Mouse (Mus musculus): Measurements from ENCODE around the gene Gbf1. TPM values are rescaled to one million over a fixed set of nuclear protein-coding genes. Genes with fewer than 3 reads are reported as not detected.

The Gbf1 gene
- polyA plus RNA-seq, 1 experiment from 2014 or later = 30.8 TPM

- WGBS = 88% methylated on average over 7 of the region's 7 CpGs
These were observed 133.3 kb downstream of the Gbf1 start for GRCm38 (mm10) chr19:46285631-46286030.

GRCm38 (mm10) chr19:46286047-46286446 lies 133.7 kb downstream of the Gbf1 start:
- DNase-seq (ENCODE audit: low spot score) (no peak), ATAC-seq (replicated peaks; ENCODE audit: low FRiP score) (no peak)
- Histone ChIP-seq H3K4me2 (no peak overlapping the region), H3K27ac (ENCODE audit: low read depth, low read length) (no peak overlapping the region), H3K4me1 (replicated peaks; ENCODE audit: control insufficient read depth, insufficient read depth, low read length) (no peaks in the 10 kb centered on the region), H3K9me3 (ENCODE audit: control insufficient read depth, low read length) (no peaks in the 10 kb centered on the region), H3K9ac (ENCODE audit: low read depth, low read length) (no peak overlapping the region), H3K36me3 (ENCODE audit: control insufficient read depth, insufficient read depth, low read length) (peaks cover 22% of the 10 kb centered on the region), H3K4me3 (ENCODE audit: low read depth, low read length) (no peak overlapping the region), H3K27me3 (replicated peaks; ENCODE audit: control insufficient read depth, insufficient read depth, low read length) (no peaks in the 10 kb centered on the region)
- WGBS = 91% methylated on average over 6 of the region's 6 CpGs

More at GRCm38 (mm10) chr19:46285631-46286030, 133.3 kb downstream of the Gbf1 start:
- no peaks in the 10 kb centered on the region for H3K27me3 ChIP-seq (replicated peaks; ENCODE audit: control insufficient read depth, insufficient read depth, low read length)
- no peak overlapping the region for H3K27ac ChIP-seq (ENCODE audit: low read depth, low read length)
- H3K9me3 ChIP-seq (ENCODE audit: control insufficient read depth, low read length) = no peaks in the 10 kb centered on the region
- H3K4me2 ChIP-seq = no peak overlapping the region
- ATAC-seq (replicated peaks; ENCODE audit: low FRiP score) (no peak), DNase-seq (ENCODE audit: low spot score) (no peak)
- H3K4me1 ChIP-seq (replicated peaks; ENCODE audit: control insufficient read depth, insufficient read depth, low read length) = no peaks in the 10 kb centered on the region
- H3K9ac ChIP-seq (ENCODE audit: low read depth, low read length) = no peak overlapping the region
- H3K36me3 ChIP-seq (ENCODE audit: control insufficient read depth, insufficient read depth, low read length) = peaks cover 22% of the 10 kb centered on the region
- H3K4me3 ChIP-seq (ENCODE audit: low read depth, low read length) = no peak overlapping the region

DNA sequence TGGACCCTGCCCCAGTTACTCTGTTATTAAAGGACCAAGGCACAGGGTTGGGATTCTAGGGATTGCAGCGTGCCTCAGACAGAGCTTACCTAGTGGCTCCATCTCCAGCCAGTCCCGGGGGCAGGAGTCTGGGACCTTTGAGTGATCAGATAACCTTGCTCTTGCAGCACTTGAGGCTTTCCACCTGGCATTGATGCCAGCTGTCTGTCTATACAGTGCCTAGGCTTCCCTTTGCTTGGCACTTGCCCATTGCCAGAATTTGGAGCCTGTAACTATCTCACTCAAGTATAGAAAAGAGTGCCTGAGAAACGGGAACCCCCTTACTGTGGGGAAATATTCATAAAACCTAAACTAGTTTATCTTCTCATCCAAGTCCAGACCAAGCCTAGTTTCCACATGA lies 134.6 kb downstream of the Gbf1 start:
- DNase-seq (ENCODE audit: low spot score) (no peak), ATAC-seq (replicated peaks; ENCODE audit: low FRiP score) (no peak)
- 82% methylated on average over 3 of the region's 3 CpGs for WGBS
- Histone ChIP-seq H3K9ac (ENCODE audit: low read depth, low read length) (no peak overlapping the region), H3K27ac (ENCODE audit: low read depth, low read length) (no peak overlapping the region), H3K4me2 (no peak overlapping the region), H3K36me3 (ENCODE audit: control insufficient read depth, insufficient read depth, low read length) (peaks cover 21% of the 10 kb centered on the region), H3K27me3 (replicated peaks; ENCODE audit: control insufficient read depth, insufficient read depth, low read length) (no peaks in the 10 kb centered on the region), H3K9me3 (ENCODE audit: control insufficient read depth, low read length) (no peaks in the 10 kb centered on the region), H3K4me3 (ENCODE audit: low read depth, low read length) (no peak overlapping the region), H3K4me1 (replicated peaks; ENCODE audit: control insufficient read depth, insufficient read depth, low read length) (no peaks in the 10 kb centered on the region)

GRCm38 (mm10) chr19:46287566-46287965 lies 135.3 kb downstream of the Gbf1 start:
- DNase-seq (ENCODE audit: low spot score) = no peak
- Histone ChIP-seq H3K4me3 (ENCODE audit: low read depth, low read length) (no peak overlapping the region), H3K9ac (ENCODE audit: low read depth, low read length) (no peak overlapping the region), H3K4me2 (no peak overlapping the region), H3K27me3 (replicated peaks; ENCODE audit: control insufficient read depth, insufficient read depth, low read length) (no peaks in the 10 kb centered on the region), H3K27ac (ENCODE audit: low read depth, low read length) (no peak overlapping the region), H3K36me3 (ENCODE audit: control insufficient read depth, insufficient read depth, low read length) (peaks cover 14% of the 10 kb centered on the region), H3K9me3 (ENCODE audit: control insufficient read depth, low read length) (no peaks in the 10 kb centered on the region), H3K4me1 (replicated peaks; ENCODE audit: control insufficient read depth, insufficient read depth, low read length) (no peaks in the 10 kb centered on the region)
- 86% methylated on average over 3 of the region's 3 CpGs for WGBS
- ATAC-seq (replicated peaks; ENCODE audit: low FRiP score) = no peak

GRCm38 (mm10) chr19:46290535-46291105 lies 138.3 kb downstream of the Gbf1 start:
- ATAC-seq (replicated peaks; ENCODE audit: low FRiP score) = no peak
- no peak for DNase-seq (ENCODE audit: low spot score)
- Histone ChIP-seq H3K4me3 (ENCODE audit: low read depth, low read length) (no peak overlapping the region), H3K4me2 (no peak overlapping the region), H3K27ac (ENCODE audit: low read depth, low read length) (no peak overlapping the region), H3K9ac (ENCODE audit: low read depth, low read length) (no peak overlapping the region), H3K27me3 (replicated peaks; ENCODE audit: control insufficient read depth, insufficient read depth, low read length) (no peaks in the 10 kb centered on the region; the same call in 1 of the 2 replicates), H3K36me3 (ENCODE audit: control insufficient read depth, insufficient read depth, low read length) (peaks cover 3% of the 10 kb centered on the region; the same call in 1 of the 2 replicates), H3K4me1 (replicated peaks; ENCODE audit: control insufficient read depth, insufficient read depth, low read length) (no peaks in the 10 kb centered on the region), H3K9me3 (ENCODE audit: control insufficient read depth, low read length) (no peaks in the 10 kb centered on the region)
- WGBS = 66% methylated on average over 12 of the region's 12 CpGs

DNA sequence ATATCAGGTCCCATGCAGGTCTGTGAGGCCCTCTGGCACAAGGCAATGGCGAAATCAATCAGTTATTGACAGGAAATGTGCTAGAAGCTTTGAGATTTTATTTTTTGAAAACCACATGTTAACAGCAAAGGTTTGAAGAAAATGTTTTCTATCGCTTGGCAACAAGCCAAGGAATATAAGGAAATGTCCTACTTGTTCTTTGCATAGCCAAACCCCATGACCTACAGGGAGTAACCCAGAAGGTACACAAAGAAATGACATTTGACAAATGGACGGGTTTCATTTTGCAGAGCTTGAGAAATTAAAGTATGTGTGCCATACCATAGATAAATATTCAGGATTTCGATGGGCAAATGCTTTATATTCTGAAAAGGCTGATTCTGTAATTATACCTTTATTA lies 144.6 kb downstream of the Gbf1 start:
- no peak overlapping the region for H3K4me2 ChIP-seq
- no peaks in the 10 kb centered on the region for H3K36me3 ChIP-seq (ENCODE audit: control insufficient read depth, insufficient read depth, low read length)
- H3K27me3 ChIP-seq (replicated peaks; ENCODE audit: control insufficient read depth, insufficient read depth, low read length) = no peaks in the 10 kb centered on the region; the same call in 1 of the 2 replicates
- whole genome bisulfite sequencing = 64% methylated on average over 4 of the region's 4 CpGs
- no peak overlapping the region for H3K9ac ChIP-seq (ENCODE audit: low read depth, low read length)
- H3K27ac ChIP-seq (ENCODE audit: low read depth, low read length) = no peak overlapping the region
- ATAC-seq (replicated peaks; ENCODE audit: low FRiP score) (no peak), DNase-seq (ENCODE audit: low spot score) (no peak)
- no peak overlapping the region for H3K4me3 ChIP-seq (ENCODE audit: low read depth, low read length)
- H3K4me1 ChIP-seq (replicated peaks; ENCODE audit: control insufficient read depth, insufficient read depth, low read length) = no peaks in the 10 kb centered on the region
- H3K9me3 ChIP-seq (ENCODE audit: control insufficient read depth, low read length) = no peaks in the 10 kb centered on the region

DNA sequence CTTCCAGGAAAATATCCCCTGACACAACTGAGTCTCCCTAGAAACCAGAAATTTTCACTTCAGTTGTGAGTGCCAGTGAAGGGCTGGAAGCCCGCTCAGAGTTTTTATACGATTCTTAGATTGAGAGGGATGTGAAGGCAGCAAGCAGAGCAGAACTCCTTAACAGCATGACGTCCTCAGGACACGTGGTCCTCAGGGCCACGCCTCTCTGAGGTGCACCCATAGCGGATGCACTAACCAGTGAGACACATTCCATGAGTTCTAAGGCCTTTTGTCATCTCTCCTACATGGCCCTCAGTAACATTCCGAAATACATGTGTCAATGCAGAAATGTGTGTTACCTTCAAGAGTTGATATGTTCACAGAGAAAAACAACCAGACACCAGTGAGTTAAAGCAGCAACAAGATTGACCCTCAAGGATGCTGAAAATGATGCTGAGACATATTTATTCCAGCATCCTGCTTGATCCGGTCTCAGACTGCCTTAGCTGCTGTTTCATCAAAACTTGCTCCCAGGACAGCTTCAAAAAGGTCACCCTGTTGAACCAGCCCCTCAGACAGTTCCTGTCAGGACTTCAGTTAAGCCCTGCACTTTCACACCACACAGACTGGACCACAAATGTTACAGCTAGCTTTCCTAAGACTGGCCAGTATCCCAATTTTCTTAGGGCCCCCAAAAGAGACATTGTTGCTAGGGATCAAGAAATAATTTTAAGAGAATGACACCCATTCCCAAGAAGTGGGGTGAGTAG lies 148.2 kb downstream of the Gbf1 start:
- WGBS = 36% methylated on average over 8 of the region's 8 CpGs
- no peaks in the 10 kb centered on the region for H3K36me3 ChIP-seq (ENCODE audit: control insufficient read depth, insufficient read depth, low read length)
- no peak for ATAC-seq (replicated peaks; ENCODE audit: low FRiP score)
- no peaks in the 10 kb centered on the region; the same call in 1 of the 2 replicates for H3K4me1 ChIP-seq (replicated peaks; ENCODE audit: control insufficient read depth, insufficient read depth, low read length)
- no peak overlapping the region for H3K4me3 ChIP-seq (ENCODE audit: low read depth, low read length)
- DNase-seq (ENCODE audit: low spot score) = no peak
- H3K9ac ChIP-seq (ENCODE audit: low read depth, low read length) = no peak overlapping the region
- no peaks in the 10 kb centered on the region for H3K27me3 ChIP-seq (replicated peaks; ENCODE audit: control insufficient read depth, insufficient read depth, low read length)
- no peak overlapping the region for H3K27ac ChIP-seq (ENCODE audit: low read depth, low read length)
- no peak overlapping the region for H3K4me2 ChIP-seq
- no peaks in the 10 kb centered on the region for H3K9me3 ChIP-seq (ENCODE audit: control insufficient read depth, low read length)

DNA sequence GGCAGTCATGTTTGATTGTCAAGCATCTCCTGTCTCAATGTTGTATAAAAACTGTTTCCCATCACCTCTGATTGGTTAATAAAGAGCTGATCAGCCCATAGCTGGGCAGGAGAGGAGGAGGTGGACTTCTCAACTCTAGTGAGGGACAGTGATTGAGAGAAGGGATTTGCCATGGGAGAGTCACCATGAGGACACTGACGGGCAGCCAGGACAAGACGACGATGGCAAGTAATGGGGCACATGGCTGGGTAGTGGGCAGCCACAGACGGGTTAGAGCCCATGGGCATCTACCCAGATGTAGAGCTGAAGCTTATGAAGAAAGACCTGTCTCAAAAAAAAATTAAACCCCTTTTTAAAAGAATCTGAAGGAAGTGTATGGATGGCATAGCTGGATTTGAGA lies 150.2 kb downstream of the Gbf1 start:
- DNase-seq (ENCODE audit: low spot score) = peak; percentile 26
- H3K9ac ChIP-seq (ENCODE audit: low read depth, low read length) = no peak overlapping the region
- H3K4me3 ChIP-seq (ENCODE audit: low read depth, low read length) = no peak overlapping the region
- 83% methylated on average over 4 of the region's 4 CpGs for WGBS
- H3K36me3 ChIP-seq (ENCODE audit: control insufficient read depth, insufficient read depth, low read length) = no peaks in the 10 kb centered on the region
- peaks cover 6% of the 10 kb centered on the region for H3K27me3 ChIP-seq (replicated peaks; ENCODE audit: control insufficient read depth, insufficient read depth, low read length)
- ATAC-seq (replicated peaks; ENCODE audit: low FRiP score) = no peak
- H3K4me2 ChIP-seq = no peak overlapping the region
- no peak overlapping the region for H3K27ac ChIP-seq (ENCODE audit: low read depth, low read length)
- no peaks in the 10 kb centered on the region for H3K9me3 ChIP-seq (ENCODE audit: control insufficient read depth, low read length)
- peaks cover 5% of the 10 kb centered on the region; the same call in 1 of the 2 replicates for H3K4me1 ChIP-seq (replicated peaks; ENCODE audit: control insufficient read depth, insufficient read depth, low read length)

Measured in liver, embryonic 11.5 days (tissue).